Mouse (Mus musculus) ES-Bruce4 (cell line): ENCODE measurements at regions not wholly inside any gene's neighbourhood (a gene's known extent, or its start where the extent isn't known, plus 50 kb on each side); places are given as distances from the start of the nearest gene placed in this dataset.

Source experiments
- H3K27ac ChIP-seq: 2 replicates; pipeline ENCODE4 v1.5.1; 2012; ENCODE audit warnings: low read length, inconsistent platforms; ENCODE audit not compliant: insufficient read depth
- H3K27me3 ChIP-seq: 2 replicates; pipeline ENCODE4 v1.6.1; 2012; ENCODE audit warnings: mild to moderate bottlenecking, low read length, inconsistent platforms; ENCODE audit not compliant: control insufficient read depth, poor library complexity, insufficient read depth, severe bottlenecking
- H3K36me3 ChIP-seq: 2 replicates; pipeline ENCODE4 v1.6.1; 2012; ENCODE audit warnings: inconsistent platforms, mild to moderate bottlenecking, low read length, moderate library complexity; ENCODE audit not compliant: control insufficient read depth, poor library complexity, insufficient read depth, severe bottlenecking
- H3K4me1 ChIP-seq: one replicate; pipeline ENCODE4 v1.8.1; 2011; ENCODE audit warnings: low read length; ENCODE audit not compliant: control insufficient read depth, insufficient read depth
- H3K4me3 ChIP-seq: 2 replicates; pipeline ENCODE4 v1.5.1; 2011; ENCODE audit warnings: low read depth, mild to moderate bottlenecking, low read length
- H3K9ac ChIP-seq: 2 replicates; pipeline ENCODE4 v1.6.1; 2012; ENCODE audit warnings: low read depth, mild to moderate bottlenecking, inconsistent platforms; ENCODE audit not compliant: poor library complexity, severe bottlenecking
- H3K9me3 ChIP-seq: replicated peaks from 2 replicates; pipeline ENCODE4 v1.6.1; 2012; ENCODE audit warnings: mild to moderate bottlenecking, low read length, inconsistent platforms; ENCODE audit not compliant: control insufficient read depth, poor library complexity, insufficient read depth, severe bottlenecking
- CTCF ChIP-seq: IDR thresholded peaks from one replicate; pipeline ENCODE4 v1.8.1; 2011; ENCODE audit warnings: low read depth, low read length
- EP300 ChIP-seq: IDR thresholded peaks from 2 replicates; pipeline ENCODE4 v1.6.1; 2011; ENCODE audit warnings: low read depth, low read length; ENCODE audit not compliant: insufficient read depth
- POLR2A ChIP-seq: IDR thresholded peaks from one replicate; pipeline ENCODE4 v1.8.1; 2011; ENCODE audit warnings: low read length; ENCODE audit not compliant: insufficient read depth

- H3K36me3 ChIP-seq, result no peaks in the 10 kb centered on the region
- H3K27ac ChIP-seq, result no peak overlapping the region
- H3K4me1 ChIP-seq, result peaks cover 1% of the 10 kb centered on the region
- H3K27me3 ChIP-seq, result no peaks in the 10 kb centered on the region
- TF ChIP-seq CTCF, result no peak
- TF ChIP-seq EP300, result no peak
- no peak for TF ChIP-seq POLR2A
- H3K9me3 ChIP-seq, result no peaks in the 10 kb centered on the region
- H3K4me3 ChIP-seq, result no peak overlapping the region
- no peak overlapping the region for H3K9ac ChIP-seq
These were observed 200.6 kb downstream of the Xxylt1 start for GRCm38 (mm10) chr16:30880682-30881081.

GRCm38 (mm10) chr16:30881186-30881585, 200.0 kb downstream of the Xxylt1 start:
- TF ChIP-seq EP300 (no peak), CTCF (no peak), POLR2A (no peak)
- no peaks in the 10 kb centered on the region for H3K9me3 ChIP-seq
- no peaks in the 10 kb centered on the region for H3K36me3 ChIP-seq
- H3K9ac ChIP-seq, result no peak overlapping the region
- peaks cover 1% of the 10 kb centered on the region for H3K4me1 ChIP-seq
- H3K27me3 ChIP-seq, result no peaks in the 10 kb centered on the region
- no peak overlapping the region for H3K4me3 ChIP-seq
- H3K27ac ChIP-seq, result no peak overlapping the region

- Histone ChIP-seq H3K36me3 (no peaks in the 10 kb centered on the region), H3K27me3 (no peaks in the 10 kb centered on the region), H3K27ac (no peak overlapping the region), H3K4me1 (peaks cover 1% of the 10 kb centered on the region), H3K9me3 (no peaks in the 10 kb centered on the region), H3K4me3 (no peak overlapping the region), H3K9ac (no peak overlapping the region)
- TF ChIP-seq CTCF, result no peak
These were observed 197.6 kb downstream of the Xxylt1 start for GRCm38 (mm10) chr16:30883490-30884188.

- Histone ChIP-seq H3K36me3 (no peaks in the 10 kb centered on the region), H3K9ac (no peak overlapping the region), H3K4me1 (peaks cover 1% of the 10 kb centered on the region), H3K4me3 (no peak overlapping the region), H3K27me3 (no peaks in the 10 kb centered on the region), H3K9me3 (no peaks in the 10 kb centered on the region), H3K27ac (no peak overlapping the region)
- TF ChIP-seq CTCF, result no peak
- TF ChIP-seq POLR2A, result no peak
- TF ChIP-seq EP300, result no peak
These were observed 197.1 kb downstream of the Xxylt1 start for GRCm38 (mm10) chr16:30884189-30884551.

GRCm38 (mm10) chr16:30886982-30887381, 194.2 kb downstream of the Xxylt1 start:
- no peaks in the 10 kb centered on the region for H3K36me3 ChIP-seq
- H3K27ac ChIP-seq, result no peak overlapping the region
- H3K9ac ChIP-seq, result no peak overlapping the region
- H3K4me3 ChIP-seq, result no peak overlapping the region
- H3K9me3 ChIP-seq, result no peaks in the 10 kb centered on the region
- H3K4me1 ChIP-seq, result no peaks in the 10 kb centered on the region
- no peak for TF ChIP-seq EP300
- no peak for TF ChIP-seq CTCF
- no peak for TF ChIP-seq POLR2A
- no peaks in the 10 kb centered on the region for H3K27me3 ChIP-seq

GRCm38 (mm10) chr16:30887536-30887935, 193.7 kb downstream of the Xxylt1 start:
- Histone ChIP-seq H3K27ac (no peak overlapping the region), H3K36me3 (no peaks in the 10 kb centered on the region), H3K9me3 (no peaks in the 10 kb centered on the region), H3K9ac (no peak overlapping the region), H3K4me3 (no peak overlapping the region), H3K4me1 (no peaks in the 10 kb centered on the region), H3K27me3 (no peaks in the 10 kb centered on the region)
- TF ChIP-seq CTCF (no peak), EP300 (no peak), POLR2A (no peak)
